Mouse (Mus musculus): ENCODE measurements around the gene Hs6st3.

Gene Hs6st3

GRCm38 (mm10) chr14:119797172-119797850 is 659.2 kb downstream of the Hs6st3 start:
- no peak for DNase-seq (ENCODE audit: low read depth, low spot score)

- no peak for DNase-seq (ENCODE audit: low read depth, low spot score)
Measured at GRCm38 (mm10) chr14:119798561-119798960, 660.4 kb downstream of the Hs6st3 start.

DNA sequence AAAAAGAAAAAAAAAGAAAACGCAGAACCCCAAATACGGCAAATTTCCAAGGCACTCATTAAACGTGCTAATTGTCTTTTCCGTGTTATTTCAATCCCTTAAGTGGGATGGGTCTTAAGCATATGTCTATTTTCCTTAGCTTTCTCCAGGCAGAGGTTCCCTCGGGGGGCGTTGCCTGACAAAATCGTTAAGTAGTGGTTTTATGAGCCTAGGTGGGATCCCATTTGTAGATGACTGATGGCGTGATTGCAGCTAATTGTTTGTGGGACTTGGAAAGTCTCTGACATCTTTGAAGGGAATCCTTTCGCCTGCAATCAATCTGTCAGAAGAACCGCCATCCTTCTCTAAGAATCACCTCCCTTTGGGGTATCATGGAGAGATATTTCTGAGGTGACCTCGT is 662.7 kb downstream of the Hs6st3 start:
- DNase-seq (ENCODE audit: low read depth, low spot score) = no peak

DNA sequence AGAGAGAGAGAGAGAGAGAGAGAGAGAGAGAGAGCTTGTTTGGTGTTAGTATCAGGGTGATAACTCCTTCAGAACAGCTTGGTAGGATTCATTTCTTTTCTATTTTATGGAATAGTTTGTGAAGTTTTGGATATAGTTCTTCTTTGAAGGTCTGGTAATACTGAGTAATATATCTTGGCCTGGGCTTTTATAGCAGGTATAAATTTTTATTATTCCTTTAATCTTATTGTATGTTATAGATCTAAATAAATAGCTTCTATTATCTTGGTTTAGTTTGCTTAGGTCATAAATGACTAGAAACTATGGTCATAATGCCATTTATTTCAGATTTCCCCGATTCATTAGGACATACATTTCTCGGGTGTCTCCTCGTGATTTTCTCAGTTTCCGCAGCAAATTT is 675.8 kb downstream of the Hs6st3 start:
- DNase-seq (ENCODE audit: low read depth, low spot score) = no peak

GRCm38 (mm10) chr14:119815616-119816015 is 677.5 kb downstream of the Hs6st3 start:
- no peak for DNase-seq (ENCODE audit: low read depth, low spot score)

DNA sequence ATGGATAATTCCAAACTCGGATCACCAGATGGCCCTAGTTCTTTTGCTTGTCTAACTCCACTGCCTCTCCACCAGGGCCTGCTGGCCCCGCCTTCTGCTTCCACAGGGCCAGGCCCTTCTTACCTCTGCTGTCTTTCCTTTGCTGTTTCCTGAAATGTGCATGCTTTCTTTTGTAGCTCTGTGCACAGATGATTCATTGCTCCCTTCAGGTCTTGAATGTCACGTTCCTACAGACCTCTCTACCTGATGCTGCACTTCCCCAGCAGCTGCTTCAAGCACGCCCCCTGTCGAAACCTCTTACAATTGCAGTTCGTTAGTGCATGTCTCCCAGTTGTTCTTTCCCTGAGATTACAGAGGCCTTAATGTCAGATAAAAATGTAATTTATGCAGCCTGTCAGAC is 682.4 kb downstream of the Hs6st3 start:
- DNase-seq (ENCODE audit: low read depth, low spot score) = no peak

DNA sequence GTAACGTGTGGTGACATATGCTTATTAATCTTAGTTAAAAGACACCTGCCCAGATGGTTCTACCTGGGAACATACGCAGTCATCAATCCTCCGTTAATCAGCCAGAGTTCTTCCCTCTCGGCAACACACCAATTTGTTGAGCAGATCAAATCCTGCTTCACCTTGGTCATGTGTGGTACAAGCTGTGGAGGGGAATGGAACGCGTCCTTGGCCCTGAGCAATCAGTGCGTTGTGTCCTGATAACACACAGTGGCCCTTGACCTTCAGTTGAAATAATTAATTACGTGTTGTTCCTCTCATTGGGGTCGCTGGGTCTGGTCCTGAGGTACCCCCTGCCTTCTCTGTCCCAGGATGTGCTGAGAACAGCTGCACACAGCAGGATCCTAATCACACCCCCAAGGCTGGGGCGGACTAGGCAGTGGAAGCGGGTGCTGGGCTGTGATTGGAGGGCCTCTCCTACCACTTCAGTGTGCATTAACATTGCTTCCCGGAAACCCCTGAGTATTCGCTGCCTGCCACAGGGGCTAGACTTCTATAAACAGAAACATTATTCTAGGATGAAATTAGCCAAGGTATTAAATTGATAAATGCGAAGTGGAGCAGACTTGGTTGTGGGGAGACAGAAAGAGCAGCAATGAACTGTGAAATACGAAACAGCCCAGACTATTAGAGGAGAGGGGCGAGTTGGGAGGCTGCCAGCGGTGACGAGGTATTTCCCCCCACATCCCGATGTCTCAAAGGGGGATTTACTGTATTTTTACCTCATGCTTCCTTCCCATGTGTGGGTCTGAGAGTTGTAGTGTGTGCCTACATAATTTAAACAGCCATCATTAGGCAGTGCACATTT is 693.2 kb downstream of the Hs6st3 start:
- no peak for DNase-seq (ENCODE audit: low read depth, low spot score)

DNA sequence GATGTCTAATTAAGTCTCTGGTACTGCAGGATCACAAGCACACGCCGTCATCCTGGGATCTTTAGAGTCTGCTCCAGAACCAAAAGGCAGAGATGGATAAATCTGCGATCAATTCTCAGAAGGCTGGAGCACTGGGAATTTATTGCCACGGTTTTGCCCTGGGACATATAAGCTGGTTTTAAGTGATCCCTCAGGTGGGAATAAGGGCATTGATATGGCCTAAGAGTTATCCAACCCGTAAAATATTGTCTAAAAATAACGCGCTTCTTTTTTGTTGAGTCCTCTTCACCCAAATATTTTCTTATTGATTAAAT is 693.8 kb downstream of the Hs6st3 start:
- no peak for DNase-seq (ENCODE audit: low read depth, low spot score)

DNA sequence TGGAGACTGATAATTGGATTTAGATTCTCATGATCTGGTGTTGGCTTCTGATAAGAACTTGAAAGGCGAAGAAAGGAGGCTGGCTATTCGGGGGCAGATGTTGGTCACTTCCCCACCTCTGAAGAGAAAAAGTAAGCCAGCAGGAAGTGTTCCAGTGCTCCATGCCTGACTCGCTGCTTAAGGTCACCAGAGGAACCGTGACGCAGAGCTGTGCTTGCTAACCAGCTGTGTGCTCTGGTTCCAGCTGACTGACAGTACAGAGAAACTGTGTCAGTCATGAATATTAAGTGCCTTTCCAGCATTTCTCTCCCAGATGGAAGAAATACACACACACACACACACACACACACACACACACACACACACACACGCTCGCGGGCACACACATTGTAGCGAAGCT is 694.8 kb downstream of the Hs6st3 start:
- DNase-seq (ENCODE audit: low read depth, low spot score) = no peak

DNA sequence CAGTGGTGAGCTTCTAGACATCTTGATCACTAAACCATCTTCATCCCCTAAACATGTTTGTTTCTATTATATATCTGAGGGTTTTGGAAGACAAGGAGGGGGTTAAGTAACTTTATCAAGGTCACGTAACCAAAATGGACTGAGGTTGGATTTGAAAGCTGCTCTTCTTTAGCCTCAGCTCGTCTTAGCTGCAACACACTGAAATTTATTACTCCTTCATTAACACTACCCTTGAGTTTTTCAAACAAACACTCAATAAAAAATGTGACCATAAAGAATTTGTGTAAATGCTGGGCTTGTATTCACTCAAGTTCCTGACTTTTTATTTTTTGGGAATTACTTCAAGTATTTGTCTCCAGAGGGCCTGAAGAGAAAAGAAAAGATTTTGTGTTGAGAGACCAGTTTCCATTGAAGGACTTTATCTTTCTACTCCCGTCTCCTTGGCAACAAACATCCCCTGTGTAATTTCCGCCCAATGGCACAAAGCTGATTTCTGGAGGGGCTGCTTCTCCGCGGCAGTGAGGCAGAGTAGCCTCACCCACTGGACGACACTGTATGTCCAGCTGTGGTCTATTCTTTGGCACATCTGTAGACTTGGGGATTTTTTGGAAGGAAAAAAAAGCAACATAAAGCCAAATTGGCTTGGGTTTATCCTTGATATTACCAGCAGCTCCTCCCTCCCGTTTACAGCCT is 696.0 kb downstream of the Hs6st3 start:
- no peak for DNase-seq (ENCODE audit: low read depth, low spot score)

- DNase-seq (ENCODE audit: low read depth, low spot score) = no peak
Measured at GRCm38 (mm10) chr14:119836051-119836450, 697.9 kb downstream of the Hs6st3 start.

DNA sequence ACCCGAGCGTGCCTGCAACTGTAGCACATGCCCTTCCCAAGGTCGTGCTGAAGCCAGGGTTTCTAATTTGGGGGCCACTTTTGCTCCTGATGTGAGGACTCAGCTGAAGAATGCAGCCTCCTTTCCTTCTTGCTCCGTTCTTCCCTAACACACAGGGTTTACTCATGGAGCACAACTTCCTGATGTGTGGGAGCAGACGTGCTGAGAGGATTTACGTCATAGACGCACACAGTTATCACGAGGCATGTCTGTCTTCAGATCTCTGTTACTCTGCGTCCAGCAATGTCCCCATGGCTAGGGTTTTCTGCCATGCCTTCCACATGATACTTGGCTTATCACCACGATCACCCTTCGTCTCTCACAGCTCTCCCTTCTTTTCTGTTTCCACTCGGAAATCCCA is 709.4 kb downstream of the Hs6st3 start:
- DNase-seq (ENCODE audit: low read depth, low spot score) = no peak

- no peak for DNase-seq (ENCODE audit: low read depth, low spot score)
Measured at GRCm38 (mm10) chr14:119848759-119849298, 710.7 kb downstream of the Hs6st3 start.

- DNase-seq (ENCODE audit: low read depth, low spot score) = no peak
Measured at GRCm38 (mm10) chr14:119849338-119849737, 711.2 kb downstream of the Hs6st3 start.

DNA sequence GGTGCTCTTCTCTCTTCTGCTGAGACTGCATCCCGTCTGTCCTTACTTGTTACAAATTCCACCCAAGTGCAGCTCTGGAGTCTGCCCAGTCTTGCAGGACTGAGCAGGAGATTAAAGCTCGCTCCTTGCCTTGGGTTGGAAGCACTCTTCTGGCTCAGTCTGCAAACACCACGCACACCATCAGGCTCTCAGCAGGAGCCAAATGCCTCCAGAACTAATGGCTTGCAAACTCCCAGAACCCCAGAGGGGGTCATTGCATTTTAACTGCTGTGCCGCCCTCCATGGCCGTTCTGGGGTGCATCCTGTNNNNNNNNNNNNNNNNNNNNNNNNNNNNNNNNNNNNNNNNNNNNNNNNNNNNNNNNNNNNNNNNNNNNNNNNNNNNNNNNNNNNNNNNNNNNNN is 714.0 kb downstream of the Hs6st3 start:
- no peak for DNase-seq (ENCODE audit: low read depth, low spot score)

DNA sequence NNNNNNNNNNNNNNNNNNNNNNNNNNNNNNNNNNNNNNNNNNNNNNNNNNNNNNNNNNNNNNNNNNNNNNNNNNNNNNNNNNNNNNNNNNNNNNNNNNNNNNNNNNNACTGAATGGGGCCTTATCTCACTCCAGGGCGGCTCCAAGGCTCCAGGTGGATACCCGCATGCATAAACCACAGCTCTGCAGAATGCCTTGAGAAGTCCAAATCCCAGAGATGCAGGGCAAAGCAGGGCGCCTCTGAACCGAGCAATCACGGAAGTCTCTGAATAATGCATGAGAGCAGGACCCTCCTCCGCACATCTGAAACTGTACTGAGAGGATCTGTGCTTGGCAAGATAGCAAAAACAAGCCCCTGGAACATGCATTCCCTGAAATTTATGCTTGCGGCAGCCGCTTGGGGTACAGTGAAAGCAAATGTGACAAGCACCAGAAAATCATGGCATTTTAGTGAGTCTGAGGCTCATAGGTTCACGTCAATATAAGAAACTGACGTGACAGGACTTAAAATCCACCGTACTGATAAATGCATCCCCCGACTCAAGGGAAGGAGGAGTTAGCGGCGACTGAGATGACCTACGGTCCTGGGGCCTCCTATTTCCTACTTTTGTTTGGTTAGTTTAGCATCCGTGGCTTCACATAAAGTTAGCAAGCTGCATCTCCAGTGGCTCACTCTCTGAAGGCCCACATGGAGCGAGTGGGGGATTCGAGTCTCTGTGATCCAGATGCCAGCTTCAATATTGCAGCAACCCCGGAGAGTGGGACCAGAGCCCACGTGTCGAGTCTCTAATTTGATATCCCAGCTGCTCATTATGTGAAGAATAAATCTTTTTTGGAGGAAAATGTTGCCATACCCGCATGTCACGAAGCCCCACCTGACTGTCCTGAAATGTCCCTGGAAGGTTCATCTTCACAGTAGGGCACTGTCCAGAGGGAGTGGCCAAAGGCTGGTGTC is 719.5 kb downstream of the Hs6st3 start:
- DNase-seq (ENCODE audit: low read depth, low spot score) = no peak

DNA sequence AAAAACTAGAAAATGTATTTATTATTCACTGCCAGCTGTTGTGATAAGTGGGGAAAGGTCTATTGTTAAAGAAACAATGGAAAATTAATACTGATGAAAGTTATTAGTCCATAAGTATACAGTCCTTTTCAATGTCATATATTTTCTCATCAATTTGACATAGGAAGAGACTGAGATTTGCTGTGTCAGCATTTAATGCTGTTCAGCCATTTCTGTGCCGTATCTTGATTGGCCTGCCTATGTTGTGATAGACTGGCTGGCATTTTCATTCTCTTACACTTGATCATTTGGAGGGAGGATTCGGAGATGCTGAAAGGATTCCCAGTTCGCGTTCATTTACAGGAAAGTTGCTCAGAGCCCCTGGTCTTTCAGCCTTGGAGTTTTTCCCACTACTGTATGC is 735.5 kb downstream of the Hs6st3 start:
- DNase-seq (ENCODE audit: low read depth, low spot score) = no peak

- no peak for DNase-seq (ENCODE audit: low read depth, low spot score)
Measured at GRCm38 (mm10) chr14:119892922-119893321, 754.8 kb downstream of the Hs6st3 start.

DNA sequence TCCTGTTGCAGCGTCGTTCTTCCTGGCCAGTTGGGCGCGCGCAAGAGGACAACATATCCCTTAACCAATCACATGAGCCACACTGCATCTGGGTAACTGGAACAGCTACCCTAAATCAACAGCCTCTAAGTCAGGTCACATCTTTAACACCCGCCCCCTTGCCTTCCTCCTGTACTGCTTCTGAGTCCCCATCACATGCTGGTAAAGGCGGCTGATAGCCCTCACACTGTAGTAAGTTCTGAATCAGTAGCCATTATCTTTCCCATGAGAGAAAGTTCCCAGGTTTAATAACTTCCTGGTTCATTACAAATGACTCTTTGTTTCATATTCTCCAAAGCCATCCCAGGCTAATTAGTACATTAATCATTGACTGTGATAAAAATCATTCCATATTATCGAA is 757.0 kb downstream of the Hs6st3 start:
- no peak for DNase-seq (ENCODE audit: low read depth, low spot score)

DNA sequence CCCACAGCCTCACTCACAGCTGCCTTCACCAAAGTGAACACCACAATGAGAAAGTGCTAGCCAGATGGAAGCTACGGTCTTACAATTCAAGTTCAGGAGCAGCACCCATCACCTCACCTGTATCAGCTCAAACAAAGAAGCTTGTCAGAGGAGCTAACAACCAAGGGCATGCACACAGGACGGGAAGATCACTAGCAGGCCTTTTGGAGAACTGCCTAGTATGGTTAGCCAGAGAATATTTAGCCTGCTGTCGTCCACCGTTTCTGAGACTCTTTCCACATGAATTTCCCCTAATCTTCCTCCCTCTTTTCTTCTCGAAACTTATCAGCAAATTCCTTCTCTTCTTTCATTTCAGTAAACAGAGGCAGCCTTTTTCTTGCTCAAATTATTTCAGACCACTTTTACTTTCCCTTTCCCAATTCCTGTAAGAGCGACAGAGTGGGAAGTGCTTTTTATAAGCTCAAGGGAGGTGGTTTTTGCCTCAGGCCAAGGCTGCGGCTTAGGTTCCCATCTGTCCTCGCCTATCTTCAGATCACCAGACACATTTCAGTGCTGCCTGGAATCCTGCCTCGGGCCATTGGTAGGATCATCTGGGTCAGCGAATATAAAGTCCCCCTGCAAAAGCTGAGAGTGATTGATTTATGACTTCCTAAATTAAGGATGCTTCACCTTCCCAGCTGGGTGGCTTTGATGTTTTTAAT is 757.8 kb downstream of the Hs6st3 start:
- DNase-seq (ENCODE audit: low read depth, low spot score) = no peak

DNA sequence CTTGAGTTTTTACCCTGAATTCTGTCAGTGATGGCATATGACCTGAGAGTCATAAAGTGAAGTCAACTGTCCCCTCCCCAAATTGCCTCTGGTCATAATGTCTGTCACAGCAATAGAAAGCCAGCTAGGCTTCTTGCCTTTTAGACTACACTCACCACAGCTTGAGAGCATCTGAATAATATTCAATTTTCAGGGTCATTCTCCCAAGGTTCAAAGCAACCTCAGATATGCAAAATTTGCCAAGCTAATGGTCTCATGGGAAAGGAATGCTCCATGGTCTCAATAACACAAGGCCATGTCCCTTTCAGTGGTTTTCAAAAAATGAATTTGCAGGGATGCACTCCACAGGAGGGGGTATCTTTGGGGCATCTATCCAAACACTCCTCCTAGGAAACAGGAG is 764.3 kb downstream of the Hs6st3 start:
- no peak for DNase-seq (ENCODE audit: low read depth, low spot score)
